Mouse (Mus musculus): ENCODE measurements around the gene Uqcc2. TPM values are rescaled to one million over a fixed set of nuclear protein-coding genes. Genes with fewer than 3 reads are reported as not detected.

The Uqcc2 gene
- polyA plus RNA-seq, 1 experiment, result 218 TPM

GRCm38 (mm10) chr17:27125669-27126202 is 8.0 kb downstream of the Uqcc2 start:
- TF ChIP-seq CTCF (conservative IDR thresholded peaks at IDR 0.05; ENCODE audit: insufficient read depth, insufficient read length, low read depth, low read length), result no peak
- no peak for TF ChIP-seq POLR2A (IDR thresholded peaks at IDR 0.05; ENCODE audit: low read depth, low read length)

GRCm38 (mm10) chr17:27125185-27125584 is 8.5 kb downstream of the Uqcc2 start:
- H3K4me3 ChIP-seq (ENCODE audit: insufficient read depth, low read depth, low read length), result no peak overlapping the region
- peak; percentile 70 for DNase-seq
- H3K36me3 ChIP-seq (ENCODE audit: control insufficient read depth, insufficient read depth, low read length), result no peaks in the 10 kb centered on the region
- no peak for TF ChIP-seq POLR2A (IDR thresholded peaks at IDR 0.05; ENCODE audit: low read depth, low read length)
- TF ChIP-seq CTCF (conservative IDR thresholded peaks at IDR 0.05; ENCODE audit: insufficient read depth, insufficient read length, low read depth, low read length), result peak; percentile 77
- H3K27ac ChIP-seq (ENCODE audit: insufficient read depth, low read depth, low read length), result no peak overlapping the region; the same call in 1 of the 2 replicates
- WGBS, result 44% methylated on average over 12 of the region's 12 CpGs
- H3K27me3 ChIP-seq (replicated peaks; ENCODE audit: control insufficient read depth, insufficient read depth, low read length), result no peaks in the 10 kb centered on the region
- no peaks in the 10 kb centered on the region for H3K4me1 ChIP-seq (ENCODE audit: control insufficient read depth, insufficient read depth, low read length)

More at GRCm38 (mm10) chr17:27125669-27126202, 8.0 kb downstream of the Uqcc2 start:
- Histone ChIP-seq H3K4me1 (ENCODE audit: control insufficient read depth, insufficient read depth, low read length) (no peaks in the 10 kb centered on the region), H3K27ac (ENCODE audit: insufficient read depth, low read depth, low read length) (no peak overlapping the region), H3K36me3 (ENCODE audit: control insufficient read depth, insufficient read depth, low read length) (no peaks in the 10 kb centered on the region), H3K4me3 (ENCODE audit: insufficient read depth, low read depth, low read length) (no peak overlapping the region), H3K27me3 (replicated peaks; ENCODE audit: control insufficient read depth, insufficient read depth, low read length) (no peaks in the 10 kb centered on the region)
- DNase-seq, result no peak
- 91% methylated on average over 11 of the region's 11 CpGs for WGBS

- no peak for DNase-seq
- WGBS, result 71% methylated on average over 7 of the region's 7 CpGs
- Histone ChIP-seq H3K36me3 (ENCODE audit: control insufficient read depth, insufficient read depth, low read length) (no peaks in the 10 kb centered on the region), H3K4me3 (ENCODE audit: insufficient read depth, low read depth, low read length) (no peak overlapping the region), H3K4me1 (ENCODE audit: control insufficient read depth, insufficient read depth, low read length) (no peaks in the 10 kb centered on the region), H3K27ac (ENCODE audit: insufficient read depth, low read depth, low read length) (no peak overlapping the region), H3K27me3 (replicated peaks; ENCODE audit: control insufficient read depth, insufficient read depth, low read length) (no peaks in the 10 kb centered on the region)
- no peak for TF ChIP-seq CTCF (conservative IDR thresholded peaks at IDR 0.05; ENCODE audit: insufficient read depth, insufficient read length, low read depth, low read length)
- TF ChIP-seq POLR2A (IDR thresholded peaks at IDR 0.05; ENCODE audit: low read depth, low read length), result no peak
Measured at GRCm38 (mm10) chr17:27123813-27124375, 9.8 kb downstream of the Uqcc2 start.

- Histone ChIP-seq H3K27ac (ENCODE audit: insufficient read depth, low read depth, low read length) (no peak overlapping the region), H3K27me3 (replicated peaks; ENCODE audit: control insufficient read depth, insufficient read depth, low read length) (no peaks in the 10 kb centered on the region), H3K4me3 (ENCODE audit: insufficient read depth, low read depth, low read length) (no peak overlapping the region), H3K36me3 (ENCODE audit: control insufficient read depth, insufficient read depth, low read length) (no peaks in the 10 kb centered on the region), H3K4me1 (ENCODE audit: control insufficient read depth, insufficient read depth, low read length) (no peaks in the 10 kb centered on the region)
- 89% methylated on average over 2 of the region's 2 CpGs for WGBS
- TF ChIP-seq CTCF (conservative IDR thresholded peaks at IDR 0.05; ENCODE audit: insufficient read depth, insufficient read length, low read depth, low read length) (no peak), POLR2A (IDR thresholded peaks at IDR 0.05; ENCODE audit: low read depth, low read length) (no peak)
- DNase-seq, result no peak
Measured at GRCm38 (mm10) chr17:27123103-27123502, 10.6 kb downstream of the Uqcc2 start.

GRCm38 (mm10) chr17:27122701-27123100 is 11.0 kb downstream of the Uqcc2 start:
- Histone ChIP-seq H3K4me3 (ENCODE audit: insufficient read depth, low read depth, low read length) (no peak overlapping the region), H3K27me3 (replicated peaks; ENCODE audit: control insufficient read depth, insufficient read depth, low read length) (no peaks in the 10 kb centered on the region), H3K4me1 (ENCODE audit: control insufficient read depth, insufficient read depth, low read length) (no peaks in the 10 kb centered on the region), H3K27ac (ENCODE audit: insufficient read depth, low read depth, low read length) (no peak overlapping the region), H3K36me3 (ENCODE audit: control insufficient read depth, insufficient read depth, low read length) (no peaks in the 10 kb centered on the region)
- 84% methylated on average over 11 of the region's 11 CpGs for WGBS
- no peak for DNase-seq
- TF ChIP-seq CTCF (conservative IDR thresholded peaks at IDR 0.05; ENCODE audit: insufficient read depth, insufficient read length, low read depth, low read length) (no peak), POLR2A (IDR thresholded peaks at IDR 0.05; ENCODE audit: low read depth, low read length) (no peak)

GRCm38 (mm10) chr17:27121781-27122180 is 11.9 kb downstream of the Uqcc2 start:
- Histone ChIP-seq H3K36me3 (ENCODE audit: control insufficient read depth, insufficient read depth, low read length) (no peaks in the 10 kb centered on the region), H3K4me3 (ENCODE audit: insufficient read depth, low read depth, low read length) (no peak overlapping the region), H3K27me3 (replicated peaks; ENCODE audit: control insufficient read depth, insufficient read depth, low read length) (no peaks in the 10 kb centered on the region), H3K4me1 (ENCODE audit: control insufficient read depth, insufficient read depth, low read length) (no peaks in the 10 kb centered on the region), H3K27ac (ENCODE audit: insufficient read depth, low read depth, low read length) (no peak overlapping the region)
- TF ChIP-seq POLR2A (IDR thresholded peaks at IDR 0.05; ENCODE audit: low read depth, low read length) (no peak), CTCF (conservative IDR thresholded peaks at IDR 0.05; ENCODE audit: insufficient read depth, insufficient read length, low read depth, low read length) (no peak)
- DNase-seq, result no peak
- 85% methylated on average over 7 of the region's 7 CpGs for WGBS

- no peak for DNase-seq
- H3K27me3 ChIP-seq (replicated peaks; ENCODE audit: control insufficient read depth, insufficient read depth, low read length), result no peaks in the 10 kb centered on the region
- H3K4me1 ChIP-seq (ENCODE audit: control insufficient read depth, insufficient read depth, low read length), result no peaks in the 10 kb centered on the region
- WGBS, result 70% methylated on average over 14 of the region's 14 CpGs
- H3K4me3 ChIP-seq (ENCODE audit: insufficient read depth, low read depth, low read length), result no peak overlapping the region
- H3K27ac ChIP-seq (ENCODE audit: insufficient read depth, low read depth, low read length), result no peak overlapping the region
- H3K36me3 ChIP-seq (ENCODE audit: control insufficient read depth, insufficient read depth, low read length), result no peaks in the 10 kb centered on the region
- no peak for TF ChIP-seq POLR2A (IDR thresholded peaks at IDR 0.05; ENCODE audit: low read depth, low read length)
- TF ChIP-seq CTCF (conservative IDR thresholded peaks at IDR 0.05; ENCODE audit: insufficient read depth, insufficient read length, low read depth, low read length), result no peak
Measured at GRCm38 (mm10) chr17:27121266-27121665, 12.4 kb downstream of the Uqcc2 start.
